Mouse (Mus musculus) left cerebral cortex, postnatal 4 days (tissue): ENCODE measurements at regions not wholly inside any gene's neighbourhood (a gene's known extent, or its start where the extent isn't known, plus 50 kb on each side); places are given as distances from the start of the nearest gene placed in this dataset.

Experiments used
- DNase-seq: peaks from one replicate; pipeline ENCODE4 v3.0.0-alpha.2; 2022
- intact Hi-C: fragments of 180-260 bp; cut with DNase I; formaldehyde crosslinking; loops from one replicate; pipeline ENCODE4 v1.15.1; 2025

DNA sequence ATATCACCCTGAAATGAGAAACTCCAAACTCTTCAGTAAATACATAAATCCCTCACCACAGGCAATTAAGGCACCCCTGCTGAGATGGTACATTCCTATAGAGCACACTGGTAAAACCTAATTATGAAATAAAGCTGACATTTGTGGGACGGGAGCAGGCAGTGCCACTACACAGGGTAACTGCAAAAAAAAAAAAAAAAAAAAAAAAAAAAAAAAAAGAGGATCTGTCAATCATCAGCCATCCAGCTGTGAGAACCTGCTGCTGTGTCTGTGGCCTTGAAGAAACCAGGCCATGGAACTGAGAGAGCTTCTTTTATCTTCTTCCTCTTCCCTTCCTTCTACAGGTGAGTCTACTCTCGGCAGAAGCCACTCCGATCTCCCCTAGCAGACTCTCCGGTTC lies 78.6 kb upstream of the Sfrp2 start:
- no peak for DNase-seq
- intact Hi-C loops = no loop called here

DNA sequence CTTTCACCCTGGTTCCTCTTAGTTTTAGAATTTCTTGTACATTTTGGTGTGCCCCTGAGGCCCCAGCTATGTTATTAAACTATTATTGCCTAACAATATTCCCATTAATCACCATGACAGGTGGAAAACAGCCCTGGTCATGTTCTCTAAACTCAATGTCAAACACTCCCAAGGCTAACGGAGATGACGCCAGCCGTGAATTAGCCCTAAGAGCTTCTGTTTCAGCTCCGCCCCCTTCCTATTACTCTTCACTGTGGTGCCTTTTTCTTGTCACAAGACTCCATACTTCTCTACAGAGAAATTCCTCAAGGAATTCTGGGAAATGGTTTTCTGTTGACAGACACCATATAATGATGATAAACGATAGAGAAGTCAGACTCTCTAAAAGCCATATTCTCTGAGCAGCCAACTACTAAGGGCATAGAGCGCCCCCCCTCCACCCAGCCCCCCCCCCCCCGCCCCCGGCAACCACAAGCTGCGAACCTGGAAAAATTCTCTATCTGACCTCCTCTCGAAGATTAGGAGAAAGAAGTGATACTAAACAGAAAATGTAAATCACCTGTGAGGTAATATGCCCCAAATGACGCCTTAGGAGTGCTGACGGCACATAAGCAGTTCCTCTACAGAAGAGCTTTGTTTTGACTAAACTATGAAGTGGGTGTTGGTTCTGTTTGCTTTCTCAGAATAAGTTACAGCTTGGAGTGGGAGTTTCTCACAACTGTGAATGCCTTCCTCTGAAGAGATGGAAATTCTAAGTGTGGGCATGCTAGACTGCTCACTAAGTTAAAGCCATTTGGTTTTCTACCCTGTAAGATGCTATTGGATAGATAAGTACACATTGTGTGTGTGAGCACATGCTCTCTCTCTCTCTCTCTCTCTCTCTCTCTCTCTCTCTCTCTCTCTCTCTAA lies 76.8 kb upstream of the Sfrp2 start:
- DNase-seq = no peak
- intact Hi-C loops = no loop called here

- DNase-seq = no peak
- intact Hi-C loops = no loop called here
Measured at GRCm38 (mm10) chr3:83694505-83694904, 71.6 kb upstream of the Sfrp2 start.

GRCm38 (mm10) chr3:83699751-83700150 lies 66.4 kb upstream of the Sfrp2 start:
- intact Hi-C loops = no loop called here
- DNase-seq = no peak

GRCm38 (mm10) chr3:83701075-83701474 lies 65.0 kb upstream of the Sfrp2 start:
- intact Hi-C loops = no loop called here
- DNase-seq = peak; percentile 21

- intact Hi-C loops = no loop called here
- DNase-seq = no peak
Measured at GRCm38 (mm10) chr3:83704559-83704958, 61.6 kb upstream of the Sfrp2 start.

- no peak for DNase-seq
- intact Hi-C loops = no loop called here
Measured at GRCm38 (mm10) chr3:83705253-83705652, 60.9 kb upstream of the Sfrp2 start.

GRCm38 (mm10) chr3:83706531-83707243 lies 59.4 kb upstream of the Sfrp2 start:
- intact Hi-C loops = no loop called here
- DNase-seq = no peak

DNA sequence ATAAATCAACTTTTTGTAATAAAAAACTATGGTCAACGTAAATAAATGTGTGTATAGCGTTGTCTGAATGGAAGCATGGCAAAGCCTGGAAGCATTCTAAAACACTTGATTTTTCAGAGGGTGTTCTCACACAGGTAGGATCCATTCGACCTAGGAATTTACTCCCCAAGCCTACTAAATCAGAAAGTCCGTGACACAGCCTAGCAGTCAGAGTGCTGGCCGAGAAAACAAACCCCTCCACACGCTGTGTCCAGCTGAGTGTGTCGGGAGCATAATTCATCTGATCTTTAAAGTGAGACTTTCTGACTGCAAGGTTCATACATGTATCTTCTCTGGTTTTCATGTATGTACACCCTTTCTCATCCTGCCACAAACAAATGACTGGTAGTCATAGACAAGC lies 58.8 kb upstream of the Sfrp2 start:
- no peak for DNase-seq
- intact Hi-C loops = no loop called here

- intact Hi-C loops = no loop called here
- DNase-seq = peak; percentile 4
Measured at GRCm38 (mm10) chr3:83708973-83709372, 57.1 kb upstream of the Sfrp2 start.

GRCm38 (mm10) chr3:83709531-83709930 lies 56.6 kb upstream of the Sfrp2 start:
- no peak for DNase-seq
- intact Hi-C loops = no loop called here

GRCm38 (mm10) chr3:83710995-83711541 lies 55.1 kb upstream of the Sfrp2 start:
- intact Hi-C loops = no loop called here
- no peak for DNase-seq

DNA sequence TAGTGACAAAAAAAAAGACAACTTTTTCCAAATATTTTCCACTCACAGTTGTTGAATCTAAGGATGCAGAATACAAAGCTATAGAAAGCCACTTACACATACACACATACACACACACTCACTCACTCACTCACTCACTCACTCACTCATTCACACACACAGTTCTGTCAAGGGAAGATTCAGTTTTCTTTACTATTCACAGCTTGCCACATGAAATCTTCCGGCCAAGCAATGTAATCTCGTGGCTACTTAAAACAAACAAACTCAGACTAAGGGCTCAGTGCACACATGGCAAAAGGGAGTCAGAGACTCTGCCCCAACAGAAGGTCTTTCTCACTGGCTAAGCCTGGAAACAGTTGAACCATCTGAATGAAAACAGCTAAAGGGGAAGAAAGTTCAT lies 53.8 kb upstream of the Sfrp2 start:
- no peak for DNase-seq

GRCm38 (mm10) chr3:83714572-83714971 lies 51.5 kb upstream of the Sfrp2 start:
- intact Hi-C loops = no loop called here
- DNase-seq = no peak

More for the DNA sequence above, 53.8 kb upstream of the Sfrp2 start:
- intact Hi-C loops = no loop called here
